In genomic region chr8:12941161-12941926, GRCm38 (mm10) we compare ENCODE assay signal across 18 mouse cellular contexts.
"Had no signal": no experiment of that assay in that cellular context is flagged by ENCODE, and none has a peak within 500 bp of the region (broad histone marks: within the 10 kb centered on the region; RNA-seq: fewer than 3 reads in every experiment).

No protein-coding gene starts in this region.

- H3K27me3 ChIP-seq: kidney, embryonic 15.5 days; limb, embryonic 15.5 days; midbrain, embryonic 15.5 days; neural tube, embryonic 13.5 days had no signal

- H3K4me1 ChIP-seq: liver, embryonic 13.5 days had no signal

- ATAC-seq: inflammation-experienced regulatory T-cells, adult 6 months; liver, postnatal 0 days; midbrain, embryonic 15.5 days had no signal

- DNase-seq: kidney, adult 2 months; kidney, postnatal 14 days; liver, embryonic 13.5 days; liver, postnatal 0 days; lung, postnatal 14 days; retina, postnatal 1 day; right cerebral cortex, postnatal 14 days; thymus, adult 18-20 months; thymus, postnatal 25 days had no signal

- H3K27ac ChIP-seq: kidney, embryonic 15.5 days; left cerebral cortex, adult 2 months; limb, embryonic 15.5 days; liver, embryonic 13.5 days; macrophage; midbrain, embryonic 15.5 days; neural tube, embryonic 13.5 days had no signal

- H3K4me2 ChIP-seq: kidney, embryonic 15.5 days; limb, embryonic 15.5 days; liver, embryonic 13.5 days; midbrain, embryonic 11.5 days; midbrain, embryonic 15.5 days; neural tube, embryonic 13.5 days had no signal

- H3K9ac ChIP-seq: kidney, embryonic 15.5 days; limb, embryonic 15.5 days; liver, embryonic 13.5 days; liver, postnatal 0 days; midbrain, embryonic 15.5 days; neural tube, embryonic 13.5 days had no signal

- H3K36me3 ChIP-seq: kidney, embryonic 15.5 days; limb, embryonic 15.5 days; liver, embryonic 13.5 days; midbrain, embryonic 15.5 days; neural tube, embryonic 13.5 days had no signal

- H3K4me3 ChIP-seq: kidney, embryonic 15.5 days; left cerebral cortex, adult 2 months; limb, embryonic 15.5 days; liver, embryonic 13.5 days; megakaryocyte, embryonic 14.5 days; midbrain, embryonic 15.5 days; neural tube, embryonic 13.5 days had no signal

- H3K9me3 ChIP-seq: kidney, embryonic 15.5 days; limb, embryonic 15.5 days; liver, embryonic 13.5 days; megakaryocyte, embryonic 14.5 days; midbrain, embryonic 15.5 days; neural tube, embryonic 13.5 days had no signal
